Mouse (Mus musculus): Measurements from ENCODE around the gene Vat1l. TPM values are rescaled to one million over a fixed set of nuclear protein-coding genes. Genes with fewer than 3 reads are reported as not detected.
A peak's percentile ranks its signal among the peaks of the same experiment; 100 is the strongest.

Vat1l gene
- polyA plus RNA-seq, 1 experiment = 0.01 TPM

DNA sequence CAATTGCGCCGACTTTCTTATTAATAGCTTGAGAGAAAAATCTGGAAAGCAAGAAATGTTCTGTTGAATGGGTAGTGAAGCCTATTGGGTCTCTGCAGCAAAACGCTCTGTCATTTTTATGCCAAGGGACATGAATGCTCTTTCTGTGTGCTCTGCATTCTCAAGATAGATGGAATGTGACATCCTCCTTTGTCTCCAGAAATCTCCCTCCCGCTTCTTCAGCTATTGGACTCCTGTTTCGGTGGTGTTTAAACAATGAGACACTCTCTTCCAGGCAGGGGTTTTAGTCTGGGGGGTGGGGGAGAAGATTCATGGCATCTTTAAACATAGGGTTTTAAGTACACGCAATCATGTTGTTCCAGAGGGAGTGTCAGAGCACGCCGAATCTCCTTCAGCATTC, 130.3 kb downstream of the Vat1l start:
- Histone ChIP-seq H3K36me3 (ENCODE audit: control insufficient read depth, insufficient read depth) (no peaks in the 10 kb centered on the region), H3K4me3 (no peak overlapping the region), H3K27me3 (ENCODE audit: control insufficient read depth, insufficient read depth, insufficient read length) (no peaks in the 10 kb centered on the region), H3K4me2 (ENCODE audit: low read depth) (no peak overlapping the region), H3K79me2 (ENCODE audit: control insufficient read depth, insufficient read depth) (no peaks in the 10 kb centered on the region), H3ac (ENCODE audit: control insufficient read depth, insufficient read length) (no peak overlapping the region)
- no peak for TF ChIP-seq MAX (IDR thresholded peaks at IDR 0.05; ENCODE audit: low read depth)
- no peak for TF ChIP-seq USF1 (IDR thresholded peaks at IDR 0.05; ENCODE audit: low read depth)
- no peak for TF ChIP-seq REST (IDR thresholded peaks at IDR 0.05; ENCODE audit: insufficient read depth, insufficient read length)
- no peak for TF ChIP-seq TCF12 (IDR thresholded peaks at IDR 0.05; ENCODE audit: insufficient read depth, poor library complexity, severe bottlenecking)
- no peak for TF ChIP-seq TCF3 (IDR thresholded peaks at IDR 0.05; ENCODE audit: insufficient read length, low read depth)
- TF ChIP-seq MYOG (IDR thresholded peaks at IDR 0.05; ENCODE audit: control insufficient read depth in 1 of 3, insufficient read depth in 1 of 3, insufficient read length in 2 of 3, low read depth in 2 of 3) = no peak
- no peak for TF ChIP-seq CEBPB (IDR thresholded peaks at IDR 0.05; ENCODE audit: insufficient read depth, poor library complexity, severe bottlenecking)
- no peak for TF ChIP-seq MYOD1 (IDR thresholded peaks at IDR 0.05; ENCODE audit: control insufficient read depth in 1 of 3, insufficient read length in 2 of 3, low read depth in 2 of 3)
- TF ChIP-seq POLR2A (IDR thresholded peaks at IDR 0.05; ENCODE audit: insufficient read length, low read depth) = no peak
- no peak for TF ChIP-seq E2F4 (IDR thresholded peaks at IDR 0.05; ENCODE audit: insufficient read depth)
- no peak for TF ChIP-seq POLR2AphosphoS2 (IDR thresholded peaks at IDR 0.05; ENCODE audit: insufficient read length, low read depth)
- no peak for TF ChIP-seq SRF (IDR thresholded peaks at IDR 0.05; ENCODE audit: control insufficient read depth, insufficient read length, low read depth)

DNA sequence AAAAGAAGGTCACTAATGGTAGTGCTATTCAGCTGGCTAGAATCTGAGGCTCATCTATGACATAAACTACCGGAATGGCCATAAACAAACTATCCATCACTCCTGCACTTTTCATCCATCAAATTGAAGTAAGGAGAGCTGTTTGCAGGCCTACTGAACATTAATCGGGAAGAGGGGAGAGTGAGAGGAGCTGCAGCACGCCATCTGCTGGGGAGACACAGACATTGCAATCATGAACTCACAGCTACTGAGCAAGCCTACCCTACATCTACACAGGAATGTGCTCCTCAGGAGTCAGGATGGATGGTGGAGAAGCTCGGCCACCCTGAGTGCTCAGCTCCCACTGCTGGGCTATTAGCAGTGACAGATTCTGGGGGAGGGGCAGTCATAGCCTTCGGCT, 136.9 kb downstream of the Vat1l start:
- TF ChIP-seq TCF3 (IDR thresholded peaks at IDR 0.05; ENCODE audit: insufficient read length, low read depth) (no peak), CEBPB (IDR thresholded peaks at IDR 0.05; ENCODE audit: insufficient read depth, poor library complexity, severe bottlenecking) (no peak), MAX (IDR thresholded peaks at IDR 0.05; ENCODE audit: low read depth) (no peak), E2F4 (IDR thresholded peaks at IDR 0.05; ENCODE audit: insufficient read depth) (no peak), USF1 (IDR thresholded peaks at IDR 0.05; ENCODE audit: low read depth) (no peak), MYOG (IDR thresholded peaks at IDR 0.05; ENCODE audit: control insufficient read depth in 1 of 3, insufficient read depth in 1 of 3, insufficient read length in 2 of 3, low read depth in 2 of 3) (no peak), TCF12 (IDR thresholded peaks at IDR 0.05; ENCODE audit: insufficient read depth, poor library complexity, severe bottlenecking) (no peak), SRF (IDR thresholded peaks at IDR 0.05; ENCODE audit: control insufficient read depth, insufficient read length, low read depth) (no peak), POLR2AphosphoS2 (IDR thresholded peaks at IDR 0.05; ENCODE audit: insufficient read length, low read depth) (no peak), MYOD1 (IDR thresholded peaks at IDR 0.05; ENCODE audit: control insufficient read depth in 1 of 3, insufficient read length in 2 of 3, low read depth in 2 of 3) (no peak), POLR2A (IDR thresholded peaks at IDR 0.05; ENCODE audit: insufficient read length, low read depth) (no peak), REST (IDR thresholded peaks at IDR 0.05; ENCODE audit: insufficient read depth, insufficient read length) (no peak)
- Histone ChIP-seq H3K79me2 (ENCODE audit: control insufficient read depth, insufficient read depth) (no peaks in the 10 kb centered on the region), H3ac (ENCODE audit: control insufficient read depth, insufficient read length) (no peak overlapping the region), H3K27me3 (ENCODE audit: control insufficient read depth, insufficient read depth, insufficient read length) (no peaks in the 10 kb centered on the region), H3K36me3 (ENCODE audit: control insufficient read depth, insufficient read depth) (no peaks in the 10 kb centered on the region), H3K4me3 (no peak overlapping the region), H3K4me2 (ENCODE audit: low read depth) (no peak overlapping the region)

DNA sequence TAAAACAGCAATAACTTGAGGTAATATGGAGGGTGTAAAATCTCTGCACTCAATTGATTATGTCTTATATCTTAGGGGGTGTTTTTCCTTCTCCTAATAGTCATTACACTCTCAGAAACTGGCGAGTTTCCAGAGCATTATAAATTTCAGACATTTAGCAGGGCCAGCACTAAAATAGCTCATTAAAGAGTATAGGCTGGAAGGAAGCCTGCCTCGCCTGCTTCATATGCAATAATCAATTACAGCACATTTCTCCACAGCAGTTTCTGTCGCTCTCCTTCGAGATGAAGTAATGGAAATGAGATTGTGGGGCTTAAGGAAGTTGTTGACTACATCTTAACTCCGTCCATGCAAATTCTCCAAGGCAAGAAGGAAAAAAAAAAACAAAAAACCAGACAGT, 139.4 kb downstream of the Vat1l start:
- no peaks in the 10 kb centered on the region for H3K27me3 ChIP-seq (ENCODE audit: control insufficient read depth, insufficient read depth, insufficient read length)
- H3K4me2 ChIP-seq (ENCODE audit: low read depth) = no peak overlapping the region
- no peak overlapping the region for H3K4me3 ChIP-seq
- H3K79me2 ChIP-seq (ENCODE audit: control insufficient read depth, insufficient read depth) = no peaks in the 10 kb centered on the region
- no peak overlapping the region for H3ac ChIP-seq (ENCODE audit: control insufficient read depth, insufficient read length)
- TF ChIP-seq REST (IDR thresholded peaks at IDR 0.05; ENCODE audit: insufficient read depth, insufficient read length) = no peak
- no peak for TF ChIP-seq MYOD1 (IDR thresholded peaks at IDR 0.05; ENCODE audit: control insufficient read depth in 1 of 3, insufficient read length in 2 of 3, low read depth in 2 of 3)
- no peak for TF ChIP-seq TCF3 (IDR thresholded peaks at IDR 0.05; ENCODE audit: insufficient read length, low read depth)
- TF ChIP-seq TCF12 (IDR thresholded peaks at IDR 0.05; ENCODE audit: insufficient read depth, poor library complexity, severe bottlenecking) = no peak
- no peak for TF ChIP-seq MAX (IDR thresholded peaks at IDR 0.05; ENCODE audit: low read depth)
- TF ChIP-seq POLR2A (IDR thresholded peaks at IDR 0.05; ENCODE audit: insufficient read length, low read depth) = no peak
- H3K36me3 ChIP-seq (ENCODE audit: control insufficient read depth, insufficient read depth) = no peaks in the 10 kb centered on the region

DNA sequence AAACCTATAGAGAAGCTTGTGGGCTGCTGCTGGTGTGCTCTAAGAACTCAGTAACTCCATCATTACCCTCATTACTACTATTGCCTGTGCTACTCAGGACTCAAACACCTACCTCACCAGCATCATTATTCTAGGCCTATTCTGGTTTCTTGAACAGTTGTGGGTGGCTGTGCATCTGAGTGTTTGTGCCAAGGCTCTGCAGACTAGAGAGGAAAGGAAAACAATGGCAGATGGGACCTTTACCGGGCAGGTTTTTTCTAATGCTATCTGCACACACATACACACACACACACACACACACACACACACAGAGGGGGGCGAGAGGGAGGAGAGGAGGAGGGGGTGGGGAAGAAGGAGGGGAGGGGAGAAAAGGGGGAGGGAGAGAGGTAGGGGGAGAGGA, 140.6 kb downstream of the Vat1l start:
- no peak overlapping the region for H3ac ChIP-seq (ENCODE audit: control insufficient read depth, insufficient read length)
- no peaks in the 10 kb centered on the region for H3K27me3 ChIP-seq (ENCODE audit: control insufficient read depth, insufficient read depth, insufficient read length)
- H3K4me2 ChIP-seq (ENCODE audit: low read depth) = no peak overlapping the region
- H3K79me2 ChIP-seq (ENCODE audit: control insufficient read depth, insufficient read depth) = no peaks in the 10 kb centered on the region
- H3K4me3 ChIP-seq = no peak overlapping the region
- no peaks in the 10 kb centered on the region for H3K36me3 ChIP-seq (ENCODE audit: control insufficient read depth, insufficient read depth)
- no peak for TF ChIP-seq TCF12 (IDR thresholded peaks at IDR 0.05; ENCODE audit: insufficient read depth, poor library complexity, severe bottlenecking)
- no peak for TF ChIP-seq CEBPB (IDR thresholded peaks at IDR 0.05; ENCODE audit: insufficient read depth, poor library complexity, severe bottlenecking)
- no peak for TF ChIP-seq TCF3 (IDR thresholded peaks at IDR 0.05; ENCODE audit: insufficient read length, low read depth)
- TF ChIP-seq USF1 (IDR thresholded peaks at IDR 0.05; ENCODE audit: low read depth) = no peak

DNA sequence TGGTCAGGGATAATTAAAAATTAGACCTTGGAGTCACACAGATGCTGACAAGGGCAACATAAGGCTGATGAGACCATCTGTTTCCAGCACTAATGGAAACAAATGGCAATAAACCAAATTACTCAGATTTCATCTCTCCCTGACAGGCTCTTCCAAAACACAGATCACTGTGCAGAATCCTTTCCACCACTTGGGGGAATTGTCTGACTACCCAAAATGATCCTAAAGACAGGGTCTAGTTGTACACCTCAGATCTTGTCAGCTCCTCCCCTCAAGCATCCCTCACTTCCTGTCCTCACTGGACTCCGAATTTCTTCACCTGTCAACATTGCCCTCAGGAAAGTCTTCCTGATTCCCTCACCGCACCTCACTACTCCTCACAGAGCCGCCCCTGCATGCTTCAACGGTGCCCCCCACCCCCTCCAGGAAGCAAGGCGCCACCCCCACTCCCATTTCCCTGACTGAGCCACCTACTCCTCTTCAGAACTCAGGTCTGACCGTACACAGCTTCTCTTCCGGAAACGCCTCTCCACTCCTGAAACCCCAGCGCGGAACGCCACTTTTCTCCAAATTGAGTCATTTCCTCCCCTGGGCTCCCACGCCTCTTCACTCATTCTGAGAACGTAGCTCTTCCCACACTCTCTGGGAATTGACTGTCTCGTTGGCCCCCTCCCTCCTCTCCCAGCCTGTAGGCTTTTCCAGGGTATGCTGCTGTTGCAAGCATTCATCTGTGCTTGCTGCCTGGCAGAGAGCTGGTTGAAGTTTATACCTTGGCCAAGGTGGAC, 146.4 kb downstream of the Vat1l start:
- no peak overlapping the region for H3K4me3 ChIP-seq
- no peaks in the 10 kb centered on the region for H3K27me3 ChIP-seq (ENCODE audit: control insufficient read depth, insufficient read depth, insufficient read length)
- no peak overlapping the region for H3ac ChIP-seq (ENCODE audit: control insufficient read depth, insufficient read length)
- H3K4me2 ChIP-seq (ENCODE audit: low read depth) = peak overlapping the region; percentile 50
- no peaks in the 10 kb centered on the region for H3K36me3 ChIP-seq (ENCODE audit: control insufficient read depth, insufficient read depth)
- no peaks in the 10 kb centered on the region for H3K79me2 ChIP-seq (ENCODE audit: control insufficient read depth, insufficient read depth)
- TF ChIP-seq REST (IDR thresholded peaks at IDR 0.05; ENCODE audit: insufficient read depth, insufficient read length) (no peak), CEBPB (IDR thresholded peaks at IDR 0.05; ENCODE audit: insufficient read depth, poor library complexity, severe bottlenecking) (no peak), TCF12 (IDR thresholded peaks at IDR 0.05; ENCODE audit: insufficient read depth, poor library complexity, severe bottlenecking) (no peak), E2F4 (IDR thresholded peaks at IDR 0.05; ENCODE audit: insufficient read depth) (no peak), MAX (IDR thresholded peaks at IDR 0.05; ENCODE audit: low read depth) (no peak), TCF3 (IDR thresholded peaks at IDR 0.05; ENCODE audit: insufficient read length, low read depth) (no peak), POLR2AphosphoS2 (IDR thresholded peaks at IDR 0.05; ENCODE audit: insufficient read length, low read depth) (no peak), POLR2A (IDR thresholded peaks at IDR 0.05; ENCODE audit: insufficient read length, low read depth) (no peak), SRF (IDR thresholded peaks at IDR 0.05; ENCODE audit: control insufficient read depth, insufficient read length, low read depth) (no peak), MYOD1 (IDR thresholded peaks at IDR 0.05; ENCODE audit: control insufficient read depth in 1 of 3, insufficient read length in 2 of 3, low read depth in 2 of 3) (no peak), USF1 (IDR thresholded peaks at IDR 0.05; ENCODE audit: low read depth) (no peak), MYOG (IDR thresholded peaks at IDR 0.05; ENCODE audit: control insufficient read depth in 1 of 3, insufficient read depth in 1 of 3, insufficient read length in 2 of 3, low read depth in 2 of 3) (no peak)
